Mouse (Mus musculus): ENCODE measurements around the gene Nrn1. TPM values are rescaled to one million over a fixed set of nuclear protein-coding genes. Genes with fewer than 3 reads are reported as not detected.
A peak's percentile ranks its signal among the peaks of the same experiment; 100 is the strongest.

Gene Nrn1
- 219 and 292 TPM in 2 replicates for total RNA-seq (2014; rRNA removed)
- polyA plus RNA-seq (2012; rRNA removed) = 213 and 233 TPM in 2 replicates

- peak; percentile 49 for DNase-seq (ENCODE audit: extremely low read depth, low read depth, low spot score)
- WGBS = 2% methylated on average over 50 of the region's 50 CpGs
- peak within 1 kb of the TSS; percentile 96 for H3K4me3 ChIP-seq (ENCODE audit: insufficient read depth, low read depth, low read length)
- peaks cover 5% of the 10 kb centered on the region for H3K4me1 ChIP-seq (ENCODE audit: control insufficient read depth, insufficient read depth, low read length)
- TF ChIP-seq POLR2A (IDR thresholded peaks at IDR 0.05; ENCODE audit: extremely low read depth, insufficient read depth, low read length) (peak; percentile 52; the same call in 1 of the 2 replicates), CTCF (IDR thresholded peaks at IDR 0.05; ENCODE audit: low read depth, low read length) (no peak)
- peaks cover 6% of the 10 kb centered on the region for H3K79me2 ChIP-seq (ENCODE audit: control insufficient read depth, insufficient read depth, low read length)
- H3K9ac ChIP-seq (ENCODE audit: low read depth, low read length) = peak within 1 kb of the TSS; percentile 92
- no peaks in the 10 kb centered on the region for H3K27me3 ChIP-seq (ENCODE audit: control insufficient read depth, insufficient read depth, low read length)
- H3K27ac ChIP-seq (replicated peaks; ENCODE audit: insufficient read depth, low read depth, low read length) = peak within 1 kb of the TSS; percentile 90
- no peaks in the 10 kb centered on the region for H3K36me3 ChIP-seq (ENCODE audit: control insufficient read depth, insufficient read depth, low read length)
These were observed at the start of gene Nrn1 for GRCm38 (mm10) chr13:36734731-36735571. TSS of gene Nrn1 (minus strand) at chr13:36735131.

GRCm38 (mm10) chr13:36779626-36780025 is 44.7 kb upstream of the Nrn1 start:
- no peaks in the 10 kb centered on the region for H3K27me3 ChIP-seq (ENCODE audit: control insufficient read depth, insufficient read depth, low read length)
- no peak for DNase-seq (ENCODE audit: extremely low read depth, low read depth, low spot score)
- no peak overlapping the region for H3K9ac ChIP-seq (ENCODE audit: low read depth, low read length)
- H3K4me3 ChIP-seq (ENCODE audit: insufficient read depth, low read depth, low read length) = no peak overlapping the region
- TF ChIP-seq CTCF (IDR thresholded peaks at IDR 0.05; ENCODE audit: low read depth, low read length) (no peak), POLR2A (IDR thresholded peaks at IDR 0.05; ENCODE audit: extremely low read depth, insufficient read depth, low read length) (no peak)
- WGBS = 78% methylated on average over 5 of the region's 5 CpGs
- H3K36me3 ChIP-seq (ENCODE audit: control insufficient read depth, insufficient read depth, low read length) = no peaks in the 10 kb centered on the region
- H3K27ac ChIP-seq (replicated peaks; ENCODE audit: insufficient read depth, low read depth, low read length) = no peak overlapping the region
- H3K79me2 ChIP-seq (ENCODE audit: control insufficient read depth, insufficient read depth, low read length) = no peaks in the 10 kb centered on the region
- no peaks in the 10 kb centered on the region for H3K4me1 ChIP-seq (ENCODE audit: control insufficient read depth, insufficient read depth, low read length)

- DNase-seq (ENCODE audit: extremely low read depth, low read depth, low spot score) = no peak
- H3K9ac ChIP-seq (ENCODE audit: low read depth, low read length) = no peak overlapping the region
- no peak for TF ChIP-seq POLR2A (IDR thresholded peaks at IDR 0.05; ENCODE audit: extremely low read depth, insufficient read depth, low read length)
- no peak for TF ChIP-seq CTCF (IDR thresholded peaks at IDR 0.05; ENCODE audit: low read depth, low read length)
- 76% methylated on average over 2 of the region's 2 CpGs for WGBS
- H3K36me3 ChIP-seq (ENCODE audit: control insufficient read depth, insufficient read depth, low read length) = no peaks in the 10 kb centered on the region
- no peak overlapping the region for H3K4me3 ChIP-seq (ENCODE audit: insufficient read depth, low read depth, low read length)
- H3K27me3 ChIP-seq (ENCODE audit: control insufficient read depth, insufficient read depth, low read length) = no peaks in the 10 kb centered on the region
- H3K79me2 ChIP-seq (ENCODE audit: control insufficient read depth, insufficient read depth, low read length) = no peaks in the 10 kb centered on the region
- H3K4me1 ChIP-seq (ENCODE audit: control insufficient read depth, insufficient read depth, low read length) = no peaks in the 10 kb centered on the region
- H3K27ac ChIP-seq (replicated peaks; ENCODE audit: insufficient read depth, low read depth, low read length) = no peak overlapping the region
These were observed 31.9 kb upstream of the Nrn1 start for GRCm38 (mm10) chr13:36766801-36767200.

- Histone ChIP-seq H3K27me3 (ENCODE audit: control insufficient read depth, insufficient read depth, low read length) (no peaks in the 10 kb centered on the region), H3K4me3 (ENCODE audit: insufficient read depth, low read depth, low read length) (no peak overlapping the region), H3K27ac (replicated peaks; ENCODE audit: insufficient read depth, low read depth, low read length) (no peak overlapping the region), H3K9ac (ENCODE audit: low read depth, low read length) (no peak overlapping the region), H3K4me1 (ENCODE audit: control insufficient read depth, insufficient read depth, low read length) (no peaks in the 10 kb centered on the region), H3K79me2 (ENCODE audit: control insufficient read depth, insufficient read depth, low read length) (no peaks in the 10 kb centered on the region), H3K36me3 (ENCODE audit: control insufficient read depth, insufficient read depth, low read length) (no peaks in the 10 kb centered on the region)
- 98% methylated on average over 3 of the region's 3 CpGs for WGBS
- no peak for DNase-seq (ENCODE audit: extremely low read depth, low read depth, low spot score)
- TF ChIP-seq CTCF (IDR thresholded peaks at IDR 0.05; ENCODE audit: low read depth, low read length) (no peak), POLR2A (IDR thresholded peaks at IDR 0.05; ENCODE audit: extremely low read depth, insufficient read depth, low read length) (no peak)
These were observed 16.9 kb upstream of the Nrn1 start for GRCm38 (mm10) chr13:36751861-36752260.

GRCm38 (mm10) chr13:36750056-36750455 is 15.1 kb upstream of the Nrn1 start:
- DNase-seq (ENCODE audit: extremely low read depth, low read depth, low spot score) = no peak
- Histone ChIP-seq H3K27ac (replicated peaks; ENCODE audit: insufficient read depth, low read depth, low read length) (no peak overlapping the region), H3K36me3 (ENCODE audit: control insufficient read depth, insufficient read depth, low read length) (no peaks in the 10 kb centered on the region), H3K79me2 (ENCODE audit: control insufficient read depth, insufficient read depth, low read length) (no peaks in the 10 kb centered on the region), H3K4me3 (ENCODE audit: insufficient read depth, low read depth, low read length) (no peak overlapping the region), H3K9ac (ENCODE audit: low read depth, low read length) (no peak overlapping the region), H3K4me1 (ENCODE audit: control insufficient read depth, insufficient read depth, low read length) (no peaks in the 10 kb centered on the region), H3K27me3 (ENCODE audit: control insufficient read depth, insufficient read depth, low read length) (no peaks in the 10 kb centered on the region)
- TF ChIP-seq CTCF (IDR thresholded peaks at IDR 0.05; ENCODE audit: low read depth, low read length) = no peak
- TF ChIP-seq POLR2A (IDR thresholded peaks at IDR 0.05; ENCODE audit: extremely low read depth, insufficient read depth, low read length) = no peak
- WGBS = 53% methylated on average over 2 of the region's 2 CpGs

- WGBS = 16% methylated on average over 9 of the region's 9 CpGs
- Histone ChIP-seq H3K79me2 (ENCODE audit: control insufficient read depth, insufficient read depth, low read length) (peaks cover 3% of the 10 kb centered on the region; the same call in 1 of the 2 replicates), H3K4me3 (ENCODE audit: insufficient read depth, low read depth, low read length) (peak overlapping the region; percentile 34), H3K27me3 (ENCODE audit: control insufficient read depth, insufficient read depth, low read length) (no peaks in the 10 kb centered on the region), H3K4me1 (ENCODE audit: control insufficient read depth, insufficient read depth, low read length) (no peaks in the 10 kb centered on the region), H3K9ac (ENCODE audit: low read depth, low read length) (peak overlapping the region; percentile 78), H3K36me3 (ENCODE audit: control insufficient read depth, insufficient read depth, low read length) (no peaks in the 10 kb centered on the region), H3K27ac (replicated peaks; ENCODE audit: insufficient read depth, low read depth, low read length) (peak overlapping the region; percentile 85)
- no peak for TF ChIP-seq CTCF (IDR thresholded peaks at IDR 0.05; ENCODE audit: low read depth, low read length)
- no peak for DNase-seq (ENCODE audit: extremely low read depth, low read depth, low spot score)
These were observed 1.7 kb upstream of the Nrn1 start for GRCm38 (mm10) chr13:36736619-36736996.

Data from liver, adult 2 months (tissue).